Mouse (Mus musculus) kidney, embryonic 16.5 days (tissue): ENCODE data around the gene Faap100. TPM values are rescaled to one million over a fixed set of nuclear protein-coding genes. Genes with fewer than 3 reads are reported as not detected.

Experiments used
- ATAC-seq: fragments of 200-750 bp; cut with Nextera tagmentation; 2 replicates; pipeline ENCODE4 v1.8.0; 2017; ENCODE audit warnings: moderate TSS enrichment; ENCODE audit not compliant: low FRiP score, low TSS enrichment
- H3K27ac ChIP-seq: fragments of 300-500 bp; sonication (generic); 2 replicates; pipeline ENCODE4 v1.5.1; 2014; ENCODE audit warnings: low read length
- H3K27me3 ChIP-seq: fragments of 300-500 bp; sonication (generic); 2 replicates; pipeline ENCODE4 v1.6.1; 2014; ENCODE audit warnings: low read length, control low read depth, mixed read lengths; ENCODE audit not compliant: insufficient read depth
- H3K36me3 ChIP-seq: fragments of 300-500 bp; sonication (generic); 2 replicates; pipeline ENCODE4 v1.6.1; 2014; ENCODE audit warnings: low read length, control low read depth, mixed read lengths; ENCODE audit not compliant: insufficient read depth
- H3K4me1 ChIP-seq: fragments of 300-500 bp; sonication (generic); 2 replicates; pipeline ENCODE4 v1.6.1; 2014; ENCODE audit warnings: low read length, control low read depth, mixed read lengths; ENCODE audit not compliant: insufficient read depth
- H3K4me2 ChIP-seq: fragments of 300-500 bp; sonication (generic); replicated peaks from 2 replicates; pipeline ENCODE4 v1.6.1; 2014; ENCODE audit warnings: low read depth, low read length
- H3K4me3 ChIP-seq: fragments of 300-500 bp; sonication (generic); 2 replicates; pipeline ENCODE4 v1.5.1; 2014; ENCODE audit warnings: mild to moderate bottlenecking, low read length
- H3K9ac ChIP-seq: fragments of 300-500 bp; sonication (generic); replicated peaks from 2 replicates; pipeline ENCODE4 v1.6.1; 2014; ENCODE audit warnings: low read length
- H3K9me3 ChIP-seq: fragments of 300-500 bp; sonication (generic); 2 replicates; pipeline ENCODE4 v1.6.1; 2016; ENCODE audit warnings: low read length, control low read depth
- WGBS: fragments of 180-500 bp; shearing (Covaris S2); extraction: QIAGEN DNeasy Blood & Tissue Kit; methylation state at CpG from one replicate; pipeline ENCODE4 v1.1.7; 2014; 5-methylcytosine and 5-hydroxymethylcytosine counted together
- polyA plus RNA-seq: library from polyadenylated mRNA; unstranded; fragments of >200 nt; fragmentation: Nextera tagmentation; extraction: Ambion mirVana; gene quantifications from 2 replicates; pipeline ENCODE4 v1.2.1, GENCODE M21; 2015

Faap100 gene
- polyA plus RNA-seq, 1 experiment from 2014 or later, result 42.3 TPM

DNA sequence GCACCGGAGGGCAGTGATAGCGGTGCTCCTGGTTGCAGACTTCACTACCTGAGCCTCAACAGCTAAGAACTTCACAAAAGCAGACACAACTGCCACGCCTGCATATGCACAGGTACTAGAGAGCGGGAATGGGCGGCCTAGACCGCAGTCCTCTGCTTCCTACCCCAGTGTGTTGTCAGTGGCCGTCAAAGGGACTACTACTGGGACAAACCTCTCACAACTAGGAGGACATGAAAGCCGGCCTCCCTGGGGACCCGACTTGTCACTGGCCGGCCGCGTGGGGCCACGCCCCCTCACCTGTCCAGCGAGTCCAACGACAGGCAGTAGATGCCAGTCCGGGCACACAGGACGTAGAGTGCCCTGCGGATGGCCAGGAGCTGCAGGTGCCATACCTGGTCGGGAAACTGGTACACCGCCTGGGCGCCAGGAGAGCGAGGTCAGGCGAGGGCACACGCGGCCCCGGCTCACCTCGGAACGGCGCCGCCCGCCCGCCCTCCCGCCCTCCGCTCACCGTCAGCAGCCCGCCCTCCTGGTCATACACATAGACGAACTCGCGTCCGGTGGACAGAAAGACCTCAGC lies 443 bp downstream of the Faap100 start:
- peak overlapping the region; percentile 38; the same call in 1 of the 2 replicates for H3K27ac ChIP-seq
- peaks cover 21% of the 10 kb centered on the region for H3K4me1 ChIP-seq
- peak overlapping the region; percentile 91 for H3K4me3 ChIP-seq
- H3K9me3 ChIP-seq, result no peaks in the 10 kb centered on the region
- WGBS, result 3% methylated on average over 39 of the region's 40 CpGs
- peaks cover 67% of the 10 kb centered on the region for H3K36me3 ChIP-seq
- no peaks in the 10 kb centered on the region for H3K27me3 ChIP-seq
- ATAC-seq, result peak; percentile 54
- peak overlapping the region; percentile 91 for H3K4me2 ChIP-seq
- peak overlapping the region; percentile 83 for H3K9ac ChIP-seq

DNA sequence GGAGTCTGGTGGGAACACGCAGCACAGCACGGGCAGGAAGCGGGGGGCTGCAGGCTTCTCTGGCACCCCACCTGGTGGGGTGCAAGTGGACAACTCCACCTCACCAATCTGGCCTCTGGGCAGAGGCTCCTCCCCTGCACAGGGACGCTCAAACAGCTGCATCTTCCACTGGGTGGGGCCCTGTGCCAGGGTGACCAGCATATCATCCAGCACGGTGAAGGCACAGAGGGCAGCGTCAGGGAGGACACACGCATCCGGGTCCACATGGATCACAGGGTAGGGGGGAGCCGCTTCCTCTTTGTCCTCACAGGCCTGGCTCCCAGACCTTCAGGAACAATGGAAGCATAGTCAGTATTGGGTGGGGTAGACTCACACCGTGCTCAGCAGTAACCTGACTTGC lies 1.2 kb downstream of the Faap100 start:
- no peaks in the 10 kb centered on the region for H3K27me3 ChIP-seq
- H3K9me3 ChIP-seq, result no peaks in the 10 kb centered on the region
- 71% methylated on average over 10 of the region's 10 CpGs for WGBS
- ATAC-seq, result no peak
- peak overlapping the region; percentile 91 for H3K4me2 ChIP-seq
- peak overlapping the region; percentile 83 for H3K9ac ChIP-seq
- peaks cover 65% of the 10 kb centered on the region for H3K36me3 ChIP-seq
- H3K4me1 ChIP-seq, result peaks cover 21% of the 10 kb centered on the region
- H3K4me3 ChIP-seq, result peak overlapping the region; percentile 91
- H3K27ac ChIP-seq, result no peak overlapping the region

DNA sequence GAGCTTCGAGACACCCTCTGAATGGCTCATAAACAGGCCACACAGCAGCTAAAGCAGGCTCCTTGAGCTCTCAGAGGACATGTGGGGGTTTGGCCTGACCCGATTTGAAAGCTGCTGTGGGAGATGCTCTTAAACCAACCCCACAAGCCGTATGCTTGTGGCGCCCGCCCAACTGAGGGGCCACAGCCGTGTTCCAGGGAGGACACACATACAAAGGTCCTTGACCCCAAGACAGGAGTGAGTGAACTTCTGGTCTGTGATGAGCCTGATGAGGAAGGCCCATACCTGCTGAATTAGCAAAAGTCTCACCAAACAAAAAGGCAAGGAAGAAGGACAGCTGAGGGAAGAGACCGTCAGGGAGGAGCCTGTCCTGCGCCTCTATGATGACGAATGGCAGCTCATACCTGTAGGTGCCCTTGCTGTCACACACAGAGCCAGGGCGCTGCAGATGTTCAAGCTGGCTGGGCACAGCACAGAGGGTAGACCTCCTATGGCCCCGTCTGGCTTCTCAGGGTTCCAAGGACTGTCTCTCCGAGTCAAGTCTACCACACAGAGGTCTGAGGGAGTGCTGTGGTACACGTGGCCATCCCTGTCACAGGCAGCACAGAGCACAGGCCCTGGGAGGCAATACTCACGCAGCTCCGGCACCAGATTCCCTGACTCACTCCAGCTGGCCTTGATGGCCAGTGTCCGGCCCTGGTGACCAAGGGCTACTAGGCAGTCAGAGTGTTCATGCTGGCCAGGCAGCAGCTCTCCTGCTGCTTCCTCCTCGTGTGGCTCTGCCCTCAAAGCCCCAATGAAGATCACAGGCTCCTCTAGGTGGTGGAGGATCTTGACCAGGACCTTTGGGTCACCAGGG lies 2.0 kb downstream of the Faap100 start:
- H3K4me1 ChIP-seq, result peaks cover 21% of the 10 kb centered on the region
- no peak overlapping the region for H3K4me2 ChIP-seq
- peaks cover 65% of the 10 kb centered on the region for H3K36me3 ChIP-seq
- no peaks in the 10 kb centered on the region for H3K9me3 ChIP-seq
- no peak for ATAC-seq
- no peak overlapping the region for H3K27ac ChIP-seq
- 88% methylated on average over 17 of the region's 17 CpGs for WGBS
- 0 out of 2 replicates have a peak overlapping the region, but pooled peaks have one; percentile 22 for H3K9ac ChIP-seq
- no peaks in the 10 kb centered on the region for H3K27me3 ChIP-seq
- 0 out of 2 replicates have a peak overlapping the region, but pooled peaks have one; percentile 2 for H3K4me3 ChIP-seq

DNA sequence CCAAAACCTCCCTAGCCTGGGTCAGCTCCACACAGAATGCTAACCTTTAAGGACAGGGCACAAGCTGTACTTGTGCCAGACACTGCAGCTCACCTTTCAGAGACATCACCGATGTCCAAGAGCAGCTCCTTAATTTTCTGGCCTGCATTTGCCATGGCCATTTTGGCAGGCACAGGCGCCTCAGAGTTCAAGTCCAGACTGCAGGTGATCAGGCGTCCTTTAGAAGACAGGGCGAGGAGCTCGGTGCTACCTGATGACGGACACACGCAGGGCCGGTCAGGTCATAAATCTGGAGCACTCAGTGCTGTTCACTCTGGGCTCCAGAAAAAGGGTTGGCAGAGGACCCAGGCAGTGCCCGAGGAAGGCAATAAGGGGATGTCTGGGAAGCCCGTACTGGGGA lies 3.2 kb downstream of the Faap100 start:
- peaks cover 21% of the 10 kb centered on the region for H3K4me1 ChIP-seq
- H3K4me3 ChIP-seq, result no peak overlapping the region
- WGBS, result 91% methylated on average over 10 of the region's 10 CpGs
- no peak for ATAC-seq
- no peaks in the 10 kb centered on the region for H3K9me3 ChIP-seq
- no peak overlapping the region for H3K27ac ChIP-seq
- H3K4me2 ChIP-seq, result no peak overlapping the region
- H3K9ac ChIP-seq, result no peak overlapping the region
- peaks cover 54% of the 10 kb centered on the region for H3K36me3 ChIP-seq
- no peaks in the 10 kb centered on the region for H3K27me3 ChIP-seq

DNA sequence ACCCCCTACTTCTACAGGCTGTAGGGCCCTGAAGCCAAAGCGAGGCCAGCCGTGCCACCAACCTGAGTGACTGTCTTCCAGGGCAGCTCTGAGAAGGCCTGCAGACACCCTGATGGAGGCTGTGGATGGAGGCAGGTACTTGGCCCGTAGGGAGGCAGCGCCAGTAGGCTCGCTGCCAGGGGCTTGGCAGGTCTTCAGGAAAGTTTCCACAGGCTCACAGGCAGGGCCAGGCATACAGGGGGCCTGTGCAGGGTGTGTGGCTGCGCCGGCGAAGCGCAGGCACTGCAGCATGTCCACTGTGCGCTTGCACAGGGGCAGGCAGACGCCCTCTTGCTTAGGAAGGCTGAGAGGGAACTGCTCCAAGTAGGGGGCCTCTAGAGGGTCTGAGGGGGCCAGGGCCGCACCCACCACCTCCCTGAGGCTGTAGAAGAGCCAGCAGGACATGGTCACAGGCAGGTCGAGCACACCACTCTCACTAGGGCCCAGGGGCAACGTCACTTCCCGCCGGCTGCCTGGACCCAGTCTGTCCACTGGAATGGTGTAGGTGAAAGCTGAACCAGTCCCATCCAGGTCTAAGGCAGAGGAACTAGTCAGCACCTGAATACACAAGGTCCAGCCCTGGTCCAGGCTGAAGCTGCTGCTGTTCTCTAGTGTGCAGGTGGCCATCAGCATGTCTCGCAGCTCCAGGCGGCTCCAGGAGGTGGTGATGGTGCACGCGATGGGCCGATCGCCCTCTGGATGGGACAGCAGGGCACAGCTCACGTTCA lies 4.6 kb downstream of the Faap100 start:
- no peak for ATAC-seq
- no peak overlapping the region for H3K4me2 ChIP-seq
- H3K4me3 ChIP-seq, result no peak overlapping the region
- no peak overlapping the region for H3K27ac ChIP-seq
- no peaks in the 10 kb centered on the region for H3K9me3 ChIP-seq
- H3K27me3 ChIP-seq, result no peaks in the 10 kb centered on the region
- peaks cover 13% of the 10 kb centered on the region for H3K4me1 ChIP-seq
- peaks cover 53% of the 10 kb centered on the region for H3K36me3 ChIP-seq
- WGBS, result 91% methylated on average over 23 of the region's 23 CpGs
- peak overlapping the region; percentile 33; the same call in 1 of the 2 replicates for H3K9ac ChIP-seq

DNA sequence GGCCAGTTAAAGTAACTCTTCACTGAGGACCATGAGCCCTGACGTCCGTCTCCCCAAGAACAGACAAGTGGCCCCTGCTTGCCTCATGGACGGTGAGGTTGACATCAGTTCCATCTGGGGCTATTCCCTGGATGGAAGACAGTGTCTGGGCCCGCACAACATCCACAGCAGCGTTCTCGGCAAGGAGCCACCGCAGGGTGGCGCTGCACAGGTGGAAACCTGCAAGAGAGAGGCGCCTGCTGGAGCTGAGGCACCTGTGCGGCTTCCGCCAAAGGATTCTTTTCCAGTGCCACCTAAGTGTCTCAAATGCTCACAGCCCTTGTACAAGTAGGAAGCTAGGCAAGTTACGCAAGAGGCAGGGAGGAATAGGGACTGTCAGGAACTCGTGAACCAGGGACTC lies 5.5 kb downstream of the Faap100 start:
- Histone ChIP-seq H3K27me3 (no peaks in the 10 kb centered on the region), H3K36me3 (peaks cover 55% of the 10 kb centered on the region), H3K4me1 (peaks cover 10% of the 10 kb centered on the region), H3K4me2 (no peak overlapping the region), H3K4me3 (no peak overlapping the region), H3K9ac (no peak overlapping the region), H3K27ac (no peak overlapping the region), H3K9me3 (no peaks in the 10 kb centered on the region)
- 73% methylated on average over 13 of the region's 13 CpGs for WGBS
- no peak for ATAC-seq

DNA sequence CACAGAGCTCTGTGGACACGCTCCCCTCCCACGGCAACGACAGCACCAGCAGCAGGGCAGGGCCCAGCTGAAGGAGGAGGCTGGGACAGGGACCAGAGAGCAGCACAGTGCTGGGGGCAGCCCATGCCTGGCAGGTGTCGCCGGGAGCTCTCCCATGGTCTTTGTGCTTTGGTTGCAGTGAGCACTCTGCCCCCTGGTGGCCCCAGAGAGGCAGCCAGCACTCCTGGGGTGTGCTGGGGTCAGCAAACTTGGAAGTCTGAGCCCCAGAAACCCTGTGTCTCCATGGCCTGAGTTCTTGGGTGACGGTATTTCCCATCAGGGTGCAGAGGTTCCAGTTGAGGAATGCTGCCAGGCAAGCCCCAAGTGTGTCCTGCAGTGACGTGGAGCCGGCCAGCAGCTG lies 8.9 kb downstream of the Faap100 start:
- H3K36me3 ChIP-seq, result peaks cover 33% of the 10 kb centered on the region
- 31% methylated on average over 8 of the region's 8 CpGs for WGBS

DNA sequence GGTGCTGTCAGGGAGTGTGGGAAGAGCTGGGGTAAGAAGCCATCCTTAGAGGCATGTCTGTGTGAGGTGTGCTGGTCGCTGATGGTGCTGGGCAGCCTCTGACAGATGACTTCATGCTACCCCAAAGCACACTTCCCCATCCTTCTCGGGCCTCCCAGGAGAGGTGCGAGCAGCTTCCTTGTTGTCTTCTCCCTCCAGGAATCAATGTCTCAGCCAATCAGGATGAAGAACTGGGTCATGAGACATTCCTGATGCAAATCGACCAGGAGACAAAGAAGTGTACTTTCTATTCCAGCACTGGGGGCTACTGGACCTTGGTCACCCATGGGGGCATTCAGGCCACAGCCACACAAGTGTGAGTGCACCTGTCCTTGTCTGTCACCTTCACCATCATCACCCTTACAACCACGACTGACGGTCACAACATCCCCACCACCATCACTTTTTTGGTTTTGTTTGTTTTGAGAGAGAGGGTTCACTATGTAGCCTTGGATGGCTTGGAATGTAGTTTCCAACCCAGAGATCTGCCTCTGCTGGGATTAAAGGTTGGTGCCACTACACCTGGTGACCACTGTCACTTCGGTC lies 12.0 kb downstream of the Faap100 start:
- WGBS, result 40% methylated on average over 7 of the region's 7 CpGs
- ATAC-seq, result no peak
- H3K9ac ChIP-seq, result no peak overlapping the region

More for the DNA sequence above, 8.9 kb downstream of the Faap100 start:
- Histone ChIP-seq H3K9me3 (no peaks in the 10 kb centered on the region), H3K4me3 (no peak overlapping the region), H3K4me2 (no peak overlapping the region), H3K27ac (no peak overlapping the region), H3K27me3 (no peaks in the 10 kb centered on the region), H3K4me1 (no peaks in the 10 kb centered on the region), H3K9ac (no peak overlapping the region)
- ATAC-seq, result peak; percentile 71

DNA sequence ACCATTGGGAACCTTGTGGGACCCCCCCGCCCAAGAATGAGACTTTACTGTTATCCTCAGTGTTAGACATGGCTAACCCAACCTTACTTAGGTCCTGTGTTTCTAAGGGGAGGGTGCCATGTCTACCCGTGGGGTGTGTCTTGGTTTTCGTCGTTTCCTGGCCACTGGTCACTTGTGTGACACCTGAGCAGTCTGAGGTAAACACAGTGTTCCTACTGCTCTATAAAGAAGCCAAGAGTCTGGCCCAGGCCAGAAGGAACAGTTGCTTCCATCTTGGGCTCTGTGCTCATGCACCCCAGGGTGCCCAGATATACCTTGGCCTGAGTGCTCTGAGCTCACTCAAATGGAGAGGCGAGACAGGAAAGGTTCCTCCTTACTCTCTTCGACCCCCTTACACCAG lies 15.7 kb downstream of the Faap100 start:
- WGBS, result 79% methylated on average over 6 of the region's 6 CpGs
- ATAC-seq, result no peak
- no peak overlapping the region for H3K9ac ChIP-seq
- no peak overlapping the region for H3K4me2 ChIP-seq
- no peak overlapping the region for H3K27ac ChIP-seq
- no peaks in the 10 kb centered on the region for H3K27me3 ChIP-seq
- H3K36me3 ChIP-seq, result no peaks in the 10 kb centered on the region
- H3K4me1 ChIP-seq, result peaks cover 36% of the 10 kb centered on the region
- no peak overlapping the region for H3K4me3 ChIP-seq
- no peaks in the 10 kb centered on the region for H3K9me3 ChIP-seq

More for the DNA sequence above, 12.0 kb downstream of the Faap100 start:
- no peak overlapping the region for H3K4me3 ChIP-seq
- H3K36me3 ChIP-seq, result peaks cover 4% of the 10 kb centered on the region; the same call in 1 of the 2 replicates
- no peaks in the 10 kb centered on the region for H3K27me3 ChIP-seq
- H3K9me3 ChIP-seq, result no peaks in the 10 kb centered on the region
- H3K27ac ChIP-seq, result no peak overlapping the region
- no peak overlapping the region for H3K4me2 ChIP-seq
- H3K4me1 ChIP-seq, result peaks cover 4% of the 10 kb centered on the region
